Mouse (Mus musculus): ENCODE data around the gene Creb3l4. TPM values are rescaled to one million over a fixed set of nuclear protein-coding genes. Genes with fewer than 3 reads are reported as not detected.
"Not testable (repeated sequence)": the region's sequence is repeated elsewhere in the genome, so short reads cannot be mapped to it uniquely, and the experiment has no call there.

Creb3l4 gene
- total RNA-seq, 2 experiments from 2014 or later = not detected

- peak; percentile 25 to 33 for DNase-seq
- intact Hi-C loops (cut with DNase I) = loop anchor here (2.0 kb wide), 1 partner anchor 107 kb away; no protein-coding TSS in a partner anchor
Measured at GRCm38 (mm10) chr3:90265932-90266741, 22.8 kb upstream of the Creb3l4 start.

- DNase-seq = peak; percentile 95 to 98
- intact Hi-C loops (cut with DNase I) = loop anchor here (2.0 kb wide), 1 partner anchor 108 kb away; no protein-coding TSS in a partner anchor
Measured at GRCm38 (mm10) chr3:90265034-90265931, 22.0 kb upstream of the Creb3l4 start, which contains the start of gene Dennd4b. TSS of gene Dennd4b (plus strand) at chr3:90265185.

GRCm38 (mm10) chr3:90264687-90265033 is 21.3 kb upstream of the Creb3l4 start:
- DNase-seq = no peak
- intact Hi-C loops (cut with DNase I) = loop anchor here (2.0 kb wide), 1 partner anchor 108 kb away; no protein-coding TSS in a partner anchor

- intact Hi-C loops (cut with DNase I) = no loop called here
Measured at GRCm38 (mm10) chr3:90263121-90263771, 19.9 kb upstream of the Creb3l4 start.

GRCm38 (mm10) chr3:90258521-90258920 is 15.2 kb upstream of the Creb3l4 start:
- no peak for DNase-seq
- intact Hi-C loops (cut with DNase I) = no loop called here

More at GRCm38 (mm10) chr3:90263121-90263771, 19.9 kb upstream of the Creb3l4 start:
- DNase-seq = no peak

GRCm38 (mm10) chr3:90256731-90257530 is 13.6 kb upstream of the Creb3l4 start:
- intact Hi-C loops (cut with DNase I) = no loop called here
- no peak for DNase-seq

- no peak for DNase-seq
- intact Hi-C loops (cut with DNase I) = no loop called here
Measured at GRCm38 (mm10) chr3:90255784-90256353, 12.6 kb upstream of the Creb3l4 start.

- DNase-seq = no peak
- intact Hi-C loops (cut with DNase I) = no loop called here
Measured at GRCm38 (mm10) chr3:90255194-90255565, 11.9 kb upstream of the Creb3l4 start.

GRCm38 (mm10) chr3:90254419-90255193 is 11.3 kb upstream of the Creb3l4 start:
- intact Hi-C loops (cut with DNase I) = no loop called here
- peak in 1 of 2 experiments; percentile 63 for DNase-seq

GRCm38 (mm10) chr3:90253653-90254418 is 10.5 kb upstream of the Creb3l4 start, which contains the start of gene Crtc2:
TSS of gene Crtc2 (plus strand) at chr3:90254163.
- intact Hi-C loops (cut with DNase I) = no loop called here
- DNase-seq = peak; percentile 93 to 94

- intact Hi-C loops (cut with DNase I); DNase-seq: not testable (repeated sequence)
Measured at GRCm38 (mm10) chr3:90253174-90253573, 9.9 kb upstream of the Creb3l4 start.

GRCm38 (mm10) chr3:90252659-90253058 is 9.3 kb upstream of the Creb3l4 start:
- DNase-seq; intact Hi-C loops (cut with DNase I): not testable (repeated sequence)

- intact Hi-C loops (cut with DNase I); DNase-seq: not testable (repeated sequence)
Measured at GRCm38 (mm10) chr3:90251731-90252226, 8.5 kb upstream of the Creb3l4 start.

GRCm38 (mm10) chr3:90250791-90251190 is 7.5 kb upstream of the Creb3l4 start:
- intact Hi-C loops (cut with DNase I) = no loop called here
- DNase-seq = no peak

- DNase-seq = peak; percentile 30 to 42
- intact Hi-C loops (cut with DNase I) = loop anchor here (2.0 kb wide), 1 partner anchor 28 kb away; no protein-coding TSS in a partner anchor
Measured at GRCm38 (mm10) chr3:90248746-90249100, 5.4 kb upstream of the Creb3l4 start.

- peak; percentile 91 to 95 for DNase-seq
- intact Hi-C loops (cut with DNase I) = loop anchor here (2.0 kb wide), 1 partner anchor 27 kb away; no protein-coding TSS in a partner anchor
Measured at GRCm38 (mm10) chr3:90247960-90248745, 4.8 kb upstream of the Creb3l4 start, which contains the start of gene Slc39a1. TSS of gene Slc39a1 (plus strand) at chr3:90248172.

GRCm38 (mm10) chr3:90247630-90247959 is 4.3 kb upstream of the Creb3l4 start:
- no peak for DNase-seq
- intact Hi-C loops (cut with DNase I) = no loop called here

Measured in heart, postnatal 14 days (tissue).